Mouse (Mus musculus) Patski (cell line): ENCODE results near the gene Gatd1. TPM values are rescaled to one million over a fixed set of nuclear protein-coding genes. Genes with fewer than 3 reads are reported as not detected.

Source experiments
- ATAC-seq: fragments of 100-300 bp; one replicate; pipeline ENCODE4 v1.8.0; 2021
- CTCF ChIA-PET: fragments of 350-600 bp; sonication (Branson Sonifier 250); formaldehyde crosslinking; loops from one replicate; lab custom pipeline; 2022; ENCODE audit warnings: inconsistent platforms; lab: Charles Lee
- POLR2A ChIA-PET: fragments of 350-600 bp; sonication (Branson Sonifier 250); formaldehyde crosslinking; loops from one replicate; lab custom pipeline; 2022; ENCODE audit warnings: antibody characterized with exemption, inconsistent platforms; lab: Charles Lee
- DNase-seq: peaks from one replicate; pipeline ENCODE4 v3.0.0-alpha.2; 2011; ENCODE audit warnings: low read depth, low spot score
- H3K27me3 ChIP-seq: fragments of 371-371 bp; one replicate; pipeline ENCODE4 v1.5.1; 2021
- CTCF ChIP-seq: fragments of 100-300 bp; IDR thresholded peaks from one replicate; pipeline ENCODE4 v1.5.1; 2021
- in situ Hi-C: fragments of 300-500 bp; cut with MboI; formaldehyde crosslinking; loops from 3 replicates; pipeline ENCODE4 v1.11.1; 2018; ENCODE audit warnings: low pct_unique_long_range_greater_than_20kb, mixed read lengths
- polyA plus RNA-seq: library from polyadenylated mRNA; unstranded; gene quantifications from one replicate; pipeline ENCODE4 v1.2.3, GENCODE M21; 2021

Gatd1 gene
- polyA plus RNA-seq, 1 experiment from 2014 or later: 38.7 TPM

- TF ChIP-seq CTCF: no peak
- in situ Hi-C loops: no loop called here
- DNase-seq (no peak), ATAC-seq (no peak)
- CTCF ChIA-PET: interaction anchor here (0.7 to 4.6 kb wide), 13 partner anchors 10 to 76 kb away, joined by 3 to 19 read pairs (median 7); partner anchors contain the start of genes Deaf1 and Tmem80
- POLR2A ChIA-PET: interaction anchor here (0.6 to 1.5 kb wide), 2 partner anchors 55 to 273 kb away, joined by 3 to 5 read pairs; partner anchors contain the start of gene Eps8l2
- no peaks in the 10 kb centered on the region for H3K27me3 ChIP-seq
Observed at GRCm38 (mm10) chr7:141394158-141394557, 19.8 kb downstream of the Gatd1 start.

GRCm38 (mm10) chr7:141392552-141393222, 21.2 kb downstream of the Gatd1 start:
- peak; percentile 28 for ATAC-seq
- TF ChIP-seq CTCF: no peak
- no peaks in the 10 kb centered on the region for H3K27me3 ChIP-seq
- DNase-seq: peak; percentile 38
- CTCF ChIA-PET: interaction anchor here (1.3 to 4.6 kb wide), 7 partner anchors 10 to 54 kb away, joined by 5 to 19 read pairs (median 7); partner anchors contain the start of gene Eps8l2
- in situ Hi-C loops: no loop called here
- POLR2A ChIA-PET: interaction anchor here (0.6 to 2.6 kb wide), 6 partner anchors 13 to 59 kb away, joined by 3 to 10 read pairs (median 4); partner anchors contain the start of gene Eps8l2

- in situ Hi-C loops: no loop called here
- CTCF ChIA-PET: interaction anchor here (1.0 to 4.6 kb wide), 9 partner anchors 9 to 215 kb away, joined by 3 to 19 read pairs (median 7); partner anchors contain the start of gene Eps8l2
Observed at GRCm38 (mm10) chr7:141391625-141392551, 22.0 kb downstream of the Gatd1 start, which contains the start of gene Taldo1. Gene Taldo1 (plus strand): TSS chr7:141392199.

GRCm38 (mm10) chr7:141390326-141391259, 23.3 kb downstream of the Gatd1 start:
- ChIA-PET POLR2A (interaction anchor here (0.6 to 2.6 kb wide), 9 partner anchors 13 to 456 kb away, joined by 3 to 10 read pairs (median 5); no protein-coding TSS in a partner anchor), CTCF (interaction anchor here (1.0 to 2.0 kb wide), 3 partner anchors 17 to 214 kb away, joined by 3 to 10 read pairs (median 3); no protein-coding TSS in a partner anchor)
- no peak for ATAC-seq
- DNase-seq: no peak
- no peak for TF ChIP-seq CTCF
- in situ Hi-C loops: no loop called here
- no peaks in the 10 kb centered on the region for H3K27me3 ChIP-seq

More at GRCm38 (mm10) chr7:141391625-141392551, 22.0 kb downstream of the Gatd1 start, which contains the start of gene Taldo1:
- ATAC-seq: peak; percentile 81
- POLR2A ChIA-PET: interaction anchor here (0.6 to 2.6 kb wide), 8 partner anchors 14 to 75 kb away, joined by 3 to 10 read pairs (median 4); partner anchors contain the start of gene Eps8l2
- peak; percentile 64 for DNase-seq
- H3K27me3 ChIP-seq: no peaks in the 10 kb centered on the region
- TF ChIP-seq CTCF: no peak

- ChIA-PET CTCF (interaction anchor here (2.2 kb wide), 1 partner anchor 10 kb away, joined by 8 read pairs; no protein-coding TSS in a partner anchor), POLR2A (interaction anchor here (1.2 kb wide), 1 partner anchor 23 kb away, joined by 3 read pairs; no protein-coding TSS in a partner anchor)
- DNase-seq (no peak), ATAC-seq (no peak)
- TF ChIP-seq CTCF: no peak
- H3K27me3 ChIP-seq: no peaks in the 10 kb centered on the region
- in situ Hi-C loops: no loop called here
Observed at GRCm38 (mm10) chr7:141388487-141389109, 25.3 kb downstream of the Gatd1 start.

GRCm38 (mm10) chr7:141387807-141388486, 26.0 kb downstream of the Gatd1 start:
- no peak for TF ChIP-seq CTCF
- DNase-seq: no peak
- in situ Hi-C loops: no loop called here
- no peaks in the 10 kb centered on the region for H3K27me3 ChIP-seq
- ChIA-PET POLR2A (interaction anchor here (0.6 to 1.2 kb wide), 2 partner anchors 22 to 72 kb away, joined by 3 to 4 read pairs; no protein-coding TSS in a partner anchor), CTCF (interaction anchor here (2.2 kb wide), 1 partner anchor 10 kb away, joined by 8 read pairs; no protein-coding TSS in a partner anchor)
- no peak for ATAC-seq

- H3K27me3 ChIP-seq: no peaks in the 10 kb centered on the region
- POLR2A ChIA-PET: no interaction called here
- DNase-seq (no peak), ATAC-seq (no peak)
- CTCF ChIA-PET: interaction anchor here (1.7 to 2.0 kb wide), 2 partner anchors 11 to 13 kb away, joined by 5 to 7 read pairs; partner anchors contain the start of gene Taldo1
- in situ Hi-C loops: no loop called here
- no peak for TF ChIP-seq CTCF
Observed at GRCm38 (mm10) chr7:141381068-141381835, 32.7 kb downstream of the Gatd1 start.
